Mouse (Mus musculus): ENCODE data around the gene Phf20. TPM values are rescaled to one million over a fixed set of nuclear protein-coding genes. Genes with fewer than 3 reads are reported as not detected.

The Phf20 gene
- total RNA-seq, 4 experiments from 2014 or later = 13.5 to 25.1 (median 19.2) TPM

DNA sequence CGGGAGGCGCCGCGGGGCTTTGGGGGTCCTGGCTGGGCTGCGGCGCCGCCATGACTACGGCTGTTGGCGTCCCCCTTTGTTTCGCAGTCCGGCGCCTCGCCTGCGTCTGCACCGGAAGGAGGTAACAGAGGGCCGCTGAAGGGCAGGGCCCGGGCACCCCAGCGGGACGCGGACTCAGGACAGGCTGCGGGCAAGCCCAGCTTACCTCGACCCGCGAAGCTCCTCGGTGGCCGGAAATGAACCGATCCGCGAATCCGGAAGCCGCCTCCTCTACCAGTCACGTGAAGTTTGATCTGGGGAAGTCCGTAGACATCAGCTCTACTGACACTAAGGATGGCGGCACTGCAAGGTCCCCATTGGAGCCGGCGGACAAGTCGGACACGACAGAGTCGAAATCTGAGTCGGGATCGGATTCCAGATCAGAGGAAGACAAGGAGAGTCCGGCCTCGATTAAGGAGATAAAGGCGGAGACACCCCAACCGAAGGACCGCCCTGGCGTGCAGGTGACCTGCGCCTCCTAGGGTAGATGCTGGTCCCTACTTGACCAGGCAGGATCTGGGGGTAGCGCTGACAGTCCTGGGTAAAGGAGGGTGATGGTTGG, 116.1 kb downstream of the Phf20 start, which contains the start of the genes Cnbd2 and Scand1:
Gene Cnbd2, plus strand, starts transcription at position 3 of the 601 bp plus-strand sequence.
Gene Scand1, minus strand, starts transcription at position 408 of the 601 bp plus-strand sequence.
- DNase-seq (ENCODE audit: low spot score) = peak; percentile 87

DNA sequence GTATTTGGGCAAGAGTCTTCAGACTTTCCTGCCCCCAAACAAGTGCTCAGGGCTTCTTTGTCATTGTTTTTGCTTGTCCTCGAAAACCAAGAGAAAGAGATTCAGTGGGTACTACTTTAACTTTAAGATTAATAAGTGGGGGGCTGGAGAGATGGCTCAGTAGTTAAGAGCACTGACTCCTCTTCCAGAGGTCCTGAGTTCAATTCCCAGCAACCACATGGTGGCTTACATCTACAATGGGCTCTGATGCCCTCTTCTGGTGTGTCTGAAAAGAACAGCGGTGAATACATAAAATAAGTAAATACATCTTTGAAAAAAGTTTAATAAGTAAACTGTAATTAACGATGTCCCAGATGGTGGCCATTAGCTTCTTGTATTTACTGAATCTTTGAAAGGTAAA, 116.9 kb downstream of the Phf20 start:
- no peak for DNase-seq (ENCODE audit: low spot score)

DNA sequence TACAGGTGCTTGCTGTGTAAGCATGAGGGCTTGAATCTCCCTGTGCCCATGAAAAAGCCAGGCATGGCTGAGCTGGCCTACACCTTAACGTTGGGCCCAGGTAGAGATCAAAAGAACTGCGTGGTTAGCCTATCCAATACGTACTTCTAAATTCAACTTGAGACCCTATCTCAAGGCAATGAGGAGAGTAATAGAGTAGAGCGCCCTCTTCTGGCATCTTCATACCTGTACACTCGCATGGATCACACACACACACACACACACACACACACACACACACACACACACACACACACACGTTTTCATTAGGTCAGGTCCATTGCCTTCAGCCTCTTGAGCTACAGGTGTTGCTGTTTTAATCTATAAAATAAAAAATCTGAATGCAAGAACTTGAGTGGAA, 118.5 kb downstream of the Phf20 start:
- DNase-seq (ENCODE audit: low spot score) = no peak

DNA sequence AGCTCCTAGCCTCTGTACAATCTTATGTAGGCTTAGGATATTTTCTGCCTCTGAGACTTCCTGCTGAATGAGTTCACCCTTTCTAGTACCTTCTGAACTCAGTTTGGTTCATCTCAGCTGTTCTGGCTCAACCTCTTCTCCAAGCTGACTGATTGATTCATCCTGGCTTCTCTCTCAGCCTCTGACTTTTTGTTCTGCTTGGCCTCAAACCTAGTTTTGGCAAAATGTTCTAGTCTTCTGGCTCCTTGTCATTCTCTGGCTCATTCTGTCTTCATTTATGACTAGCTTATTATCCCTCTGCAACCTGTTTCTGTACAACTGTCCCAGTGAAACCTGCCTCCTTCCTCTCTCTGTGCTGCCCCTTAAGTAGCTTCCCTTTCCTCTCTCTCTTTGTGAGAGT, 122.2 kb downstream of the Phf20 start:
- DNase-seq (ENCODE audit: low spot score) = peak; percentile 36

DNA sequence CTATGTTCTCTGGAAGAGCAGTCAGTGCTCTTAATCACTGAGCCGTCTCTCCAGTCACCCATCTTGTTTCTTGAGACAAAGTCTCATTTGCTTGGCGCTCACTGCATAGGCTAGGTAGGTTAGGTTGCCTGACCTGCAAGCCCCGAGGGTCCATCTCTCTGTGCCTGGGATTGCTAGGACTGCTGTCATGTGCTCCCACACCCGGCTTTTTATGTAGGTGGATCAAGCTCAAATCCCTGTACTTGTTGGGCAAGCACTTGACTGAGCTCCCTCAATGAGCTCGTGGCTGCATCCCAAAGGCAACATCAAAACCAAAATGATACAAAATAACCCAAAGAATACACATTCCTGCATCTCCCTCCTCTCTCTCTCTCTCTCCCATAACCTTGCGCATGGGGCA, 125.3 kb downstream of the Phf20 start:
- no peak for DNase-seq (ENCODE audit: low spot score)

DNA sequence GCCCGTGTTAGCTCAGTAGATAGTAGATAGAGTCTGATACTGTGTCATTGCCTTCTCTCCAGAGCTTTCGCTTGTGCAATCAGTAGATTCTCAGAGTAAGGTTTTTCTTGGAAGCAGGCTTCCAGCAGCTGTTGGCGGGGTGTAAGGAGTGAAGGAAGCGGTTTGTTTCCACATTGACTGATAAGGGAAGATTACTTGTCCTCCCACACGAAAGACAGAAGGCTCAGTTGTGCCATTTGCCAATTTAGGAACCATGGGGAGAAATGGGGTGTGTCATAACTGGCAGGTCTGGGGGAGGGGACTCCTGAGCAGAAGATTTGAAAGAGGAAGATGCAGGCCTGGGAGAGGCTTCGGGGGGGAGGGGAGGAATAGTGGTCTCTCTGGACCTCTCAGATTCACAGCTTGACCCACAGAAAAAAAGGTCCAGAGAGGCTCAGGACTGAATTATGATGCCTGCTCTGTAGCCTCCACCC, 127.9 kb downstream of the Phf20 start:
- DNase-seq (ENCODE audit: low spot score) = peak; percentile 59

DNA sequence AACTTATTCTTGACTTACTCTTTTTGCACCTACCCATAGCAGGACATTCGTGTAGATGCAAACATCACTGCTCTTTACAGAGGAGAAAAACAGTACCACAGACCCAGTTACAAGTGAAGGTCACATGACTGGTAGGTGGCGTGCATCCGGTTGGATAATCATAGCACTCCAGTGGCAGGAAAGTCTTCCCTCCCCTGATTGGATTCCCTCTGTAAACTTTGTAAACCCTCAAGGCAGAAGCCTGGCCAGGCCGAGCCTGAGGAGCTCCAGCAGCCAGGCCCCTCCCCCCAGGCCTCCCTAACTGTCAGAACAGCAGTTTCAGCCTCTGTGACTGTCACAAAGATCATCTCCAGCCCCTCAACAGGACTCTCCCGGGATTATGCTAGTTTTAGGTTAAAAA, 128.4 kb downstream of the Phf20 start:
- peak; percentile 41 for DNase-seq (ENCODE audit: low spot score)

DNA sequence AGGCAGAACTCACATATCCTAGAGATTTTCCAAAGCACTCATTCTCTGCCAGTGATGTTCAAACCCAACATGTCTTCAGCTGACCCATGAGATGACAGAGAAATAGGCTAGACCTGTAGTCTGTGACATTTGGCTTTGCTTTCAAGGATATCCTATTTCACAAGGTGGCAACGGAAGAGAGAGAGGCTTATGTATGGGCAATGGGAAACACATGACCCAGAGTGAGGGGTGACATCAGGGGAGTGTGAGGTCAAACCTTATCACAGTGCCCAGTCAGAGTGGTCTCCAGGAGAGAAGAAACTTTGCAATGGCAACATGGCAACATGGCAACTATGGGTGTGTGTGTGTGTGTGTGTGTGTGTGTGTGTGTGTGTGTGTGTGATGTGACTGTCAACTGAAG, 134.4 kb downstream of the Phf20 start:
- no peak for DNase-seq (ENCODE audit: low spot score)

DNA sequence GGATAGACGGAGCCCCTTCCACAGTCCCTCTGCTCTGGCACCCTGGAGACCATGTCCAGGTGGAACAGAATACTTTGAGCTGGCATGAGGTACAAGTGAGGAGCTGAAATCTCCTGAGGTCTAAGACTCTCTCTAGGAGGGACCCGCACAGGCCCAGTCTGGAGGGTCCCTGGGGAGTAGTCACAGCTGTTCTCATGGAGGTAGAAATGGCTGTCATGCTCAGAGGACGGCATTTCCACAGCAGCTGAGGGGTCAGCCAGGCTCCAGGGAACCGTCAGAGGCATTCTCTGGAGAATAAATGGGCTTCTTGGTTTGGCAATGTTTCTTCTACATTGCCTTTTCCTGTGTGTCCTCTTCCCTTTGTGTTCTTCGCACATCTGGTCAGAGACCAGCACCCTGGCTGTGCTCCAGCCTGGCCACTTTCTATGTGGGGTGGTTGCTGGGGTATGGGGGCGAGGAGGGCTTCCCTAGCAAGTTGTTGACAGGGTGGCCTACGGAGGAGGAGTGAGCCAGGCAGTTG, 135.2 kb downstream of the Phf20 start:
- DNase-seq (ENCODE audit: low spot score) = no peak

DNA sequence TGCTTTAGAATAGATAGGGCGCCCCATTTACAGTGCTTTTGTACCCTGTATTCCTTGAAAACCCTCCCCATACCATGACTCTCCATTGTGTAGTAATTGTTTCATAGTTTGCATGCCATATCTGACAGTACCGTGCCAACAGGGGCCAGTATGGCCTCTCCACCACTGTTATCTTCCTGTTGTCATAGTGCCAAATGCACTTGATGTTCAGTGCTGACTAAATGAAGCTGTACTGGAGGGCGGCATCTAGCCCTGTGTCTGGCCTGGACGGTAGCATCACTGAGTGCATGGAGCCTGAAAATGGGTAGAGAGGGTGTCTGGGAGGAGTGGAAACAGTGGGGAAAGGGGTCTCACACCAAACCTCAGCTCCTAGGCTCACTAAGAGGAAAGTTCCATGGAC, 143.8 kb downstream of the Phf20 start:
- DNase-seq (ENCODE audit: low spot score) = no peak

DNA sequence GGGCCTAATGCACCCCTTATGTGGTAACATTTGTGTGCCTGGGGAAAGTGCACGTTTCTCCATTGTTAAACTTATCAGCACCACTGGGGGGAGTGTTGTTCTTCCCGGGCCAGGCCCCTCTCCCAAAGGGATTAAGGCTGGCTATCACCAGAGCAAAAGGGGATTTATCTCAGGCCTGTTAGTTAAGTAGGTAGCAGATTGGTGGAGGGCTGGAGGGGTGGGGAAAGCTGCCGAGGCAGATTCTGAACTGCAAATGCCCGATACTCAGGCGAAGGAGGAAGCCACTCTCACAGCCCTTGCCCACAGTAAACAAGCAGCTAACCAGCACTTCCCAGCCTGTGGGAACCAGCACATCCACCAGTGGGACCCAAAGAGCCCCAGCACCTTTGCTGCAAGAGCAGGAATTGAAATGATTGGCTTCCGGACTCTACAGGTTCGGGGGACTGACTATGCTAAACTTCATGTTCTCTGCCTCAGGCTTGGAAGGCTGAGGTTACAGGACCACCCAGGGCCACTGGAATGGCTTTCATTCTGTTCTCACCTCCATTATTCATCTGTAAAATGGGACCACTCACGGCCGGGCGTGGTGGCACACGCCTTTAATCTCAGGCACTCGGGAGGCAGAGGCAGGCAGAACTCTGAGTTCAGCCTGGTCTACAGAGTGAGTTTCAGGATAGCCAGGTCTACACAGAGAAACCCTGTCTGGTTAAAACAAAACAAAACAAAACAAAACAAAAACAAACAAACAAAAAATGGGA, 148.7 kb downstream of the Phf20 start:
- DNase-seq (ENCODE audit: low spot score) = no peak

DNA sequence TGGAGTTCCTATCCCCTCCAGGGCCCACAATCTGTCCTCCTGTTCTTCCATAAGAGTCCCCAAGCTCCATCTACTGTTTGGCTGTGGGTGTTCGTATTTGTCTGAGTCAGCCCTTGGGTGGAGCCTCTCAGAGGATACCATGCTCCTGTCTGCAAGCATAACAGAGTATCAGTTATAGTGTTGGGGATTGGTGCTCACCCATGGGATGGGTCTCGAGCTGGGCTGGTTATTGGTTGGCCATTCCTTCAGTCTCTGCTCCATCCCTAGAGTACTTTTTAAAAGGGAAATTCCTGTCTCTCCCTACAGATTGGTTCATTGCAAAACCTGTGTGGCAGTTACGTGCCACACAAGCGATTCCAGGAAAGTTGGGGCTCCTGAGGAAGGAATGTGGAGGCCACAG, 152.5 kb downstream of the Phf20 start:
- DNase-seq (ENCODE audit: low spot score) = no peak

DNA sequence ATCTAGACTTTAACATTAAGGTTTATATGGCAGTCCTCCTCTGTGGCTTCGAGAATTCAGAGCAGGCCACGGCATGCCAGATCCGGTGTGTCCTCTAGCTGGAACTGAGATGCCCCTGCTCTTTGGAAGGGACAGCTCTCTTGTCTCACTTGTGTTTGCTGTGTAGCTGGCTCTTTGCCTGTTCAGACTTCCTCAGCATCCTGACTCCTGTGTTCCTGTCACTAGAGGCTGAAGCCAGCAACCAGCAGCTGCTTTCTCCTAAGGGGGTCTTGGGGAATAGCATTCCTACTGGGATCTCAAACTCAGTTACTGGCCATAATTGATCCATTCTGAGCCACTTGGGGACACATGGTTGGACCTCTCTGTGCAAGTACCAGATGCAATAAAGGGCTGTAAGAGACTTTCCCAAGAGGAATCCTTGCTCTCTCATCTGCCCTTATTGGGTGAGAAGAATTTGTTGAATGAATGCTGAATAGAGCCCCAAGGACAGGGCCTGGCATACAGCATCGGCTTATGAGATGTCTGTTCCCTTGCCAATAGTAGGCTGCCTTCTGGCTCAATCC, 153.1 kb downstream of the Phf20 start:
- DNase-seq (ENCODE audit: low spot score) = no peak

DNA sequence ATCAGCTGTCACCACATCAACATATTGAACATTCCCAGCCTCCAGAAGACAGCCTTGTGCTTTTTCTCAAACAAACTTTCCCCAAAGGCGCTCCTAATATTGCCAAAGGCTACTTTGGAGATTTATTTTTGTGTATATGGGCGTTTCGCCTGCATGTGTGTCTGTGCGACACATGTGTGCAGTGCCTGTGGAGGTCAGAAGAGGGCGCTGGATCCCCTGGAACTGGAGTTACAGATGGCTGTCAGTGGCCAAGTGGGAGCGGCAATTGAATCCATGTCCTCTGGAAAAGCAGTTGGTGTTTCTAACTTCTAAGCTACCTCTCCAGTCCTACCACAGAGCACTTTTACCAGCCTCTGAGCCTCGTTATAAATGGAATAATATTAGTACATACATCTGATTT, 155.0 kb downstream of the Phf20 start:
- no peak for DNase-seq (ENCODE audit: low spot score)

DNA sequence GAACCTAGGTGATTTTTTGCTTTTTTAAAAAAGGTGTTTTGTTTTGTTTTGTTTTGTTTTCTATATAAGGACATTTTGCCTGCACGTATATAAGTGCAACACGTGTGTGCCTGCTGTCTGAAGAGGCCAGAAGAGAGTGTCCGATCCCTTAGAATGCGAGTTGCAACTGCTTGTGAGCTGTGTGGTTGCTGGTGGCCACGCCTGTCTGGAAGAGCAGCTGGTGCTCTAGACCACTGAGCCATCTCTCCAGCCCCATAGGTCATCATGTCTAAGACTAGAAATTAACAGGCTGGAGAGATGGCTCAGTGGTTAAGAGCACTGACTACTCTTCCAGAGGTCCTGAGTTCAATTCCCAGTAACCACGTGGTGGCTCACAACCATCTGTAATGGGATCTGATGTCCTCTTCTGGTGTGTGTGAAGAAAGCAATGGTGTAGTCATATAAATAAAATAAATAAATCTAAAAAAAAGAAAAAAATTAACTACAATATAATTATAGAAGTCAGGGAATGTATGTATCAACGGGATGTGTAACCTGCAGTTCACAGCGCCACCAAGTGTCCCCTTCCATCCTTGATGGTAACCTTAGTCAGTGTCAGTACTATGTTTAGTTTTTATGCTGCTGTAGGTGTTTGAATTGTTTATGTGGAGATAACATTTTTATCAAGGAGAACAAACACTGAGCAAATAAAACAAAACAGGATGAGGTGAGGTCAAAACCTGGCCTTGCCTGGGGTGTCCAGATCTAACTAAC, 156.3 kb downstream of the Phf20 start:
- DNase-seq (ENCODE audit: low spot score) = no peak

DNA sequence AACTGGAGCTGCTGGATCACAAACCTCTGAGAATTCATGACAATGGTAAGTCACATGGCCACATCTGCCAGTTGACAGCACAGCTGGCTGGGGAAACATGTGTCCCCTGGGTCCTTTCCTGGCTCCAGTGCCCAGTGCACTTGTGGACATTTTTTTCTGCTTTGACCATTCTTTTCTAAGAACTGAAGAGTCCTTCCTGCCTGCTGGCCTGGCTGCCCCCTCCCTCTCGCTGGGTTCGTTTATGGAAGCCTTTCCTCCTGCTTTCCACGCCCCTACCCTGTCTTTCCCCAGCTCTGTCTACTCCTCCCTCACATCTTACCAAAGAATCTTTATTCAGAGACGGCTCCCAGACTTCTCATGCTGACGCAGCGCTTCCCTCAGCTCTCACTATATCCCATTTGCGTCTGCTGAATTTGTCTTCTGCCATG, 157.0 kb downstream of the Phf20 start:
- peak; percentile 26 for DNase-seq (ENCODE audit: low spot score)

DNA sequence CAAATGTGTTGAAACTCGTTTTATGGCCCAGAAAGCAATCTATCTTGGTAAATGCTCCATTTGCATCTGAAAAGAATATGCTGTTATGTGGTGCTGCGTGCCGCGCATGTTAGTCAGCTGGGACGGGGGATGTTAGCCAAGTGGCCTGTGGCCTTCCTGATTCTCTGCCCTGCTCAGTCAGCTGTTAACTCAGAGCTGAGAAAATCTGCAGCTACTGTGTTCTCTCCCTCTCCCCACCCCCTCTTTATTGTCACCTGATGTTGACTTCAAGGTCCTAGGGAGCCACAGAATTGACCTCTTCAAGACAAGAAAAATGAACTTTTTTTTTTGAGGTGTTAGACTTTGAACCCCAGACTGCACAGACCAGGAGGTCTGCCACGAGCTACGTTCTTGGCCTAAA, 159.8 kb downstream of the Phf20 start:
- DNase-seq (ENCODE audit: low spot score) = no peak

Small RNA genes lying within 50 kb of the gene (microRNA-seq; reads per million reads assigned to microRNA genes)
- gene Gm22759 = not detected

Other genes with a start within 250 kb of the Phf20 start
- 1 to 10 TPM; 4.1 to 8.8 (median 6.0) TPM for gene Cep250, start 240.0 kb upstream of the Phf20 start, total RNA-seq (2022)
- gene 6430550D23Rik, start 188.5 kb upstream of the Phf20 start, total RNA-seq (2022) = 1 to 10 TPM in 1 of 4 experiments, under 1 TPM in 3; 0.14 to 2.0 (median 0.53) TPM
- 10 to 100 TPM; 58.2 to 67.2 (median 66.3) TPM for gene Ergic3, start 188.4 kb upstream of the Phf20 start, total RNA-seq (2022)
- not detected for gene Fer1l4, start 143.5 kb upstream of the Phf20 start, total RNA-seq (2022)
- gene Spag4, start 131.3 kb upstream of the Phf20 start, total RNA-seq (2022) = 1 to 10 TPM in 2 of 4 experiments, under 1 TPM in 2; 0.62 to 2.3 (median 1.1) TPM
- gene Cpne1, start 84.5 kb upstream of the Phf20 start, total RNA-seq (2022) = 10 to 100 TPM in 3 of 4 experiments, 1 to 10 TPM in 1; 9.4 to 13.7 (median 11.9) TPM
- gene Rbm12, start 84.5 kb upstream of the Phf20 start, total RNA-seq (2022) = 10 to 100 TPM in 2 of 4 experiments, 1 to 10 TPM in 2; 8.4 to 20.4 (median 13.6) TPM
- 10 to 100 TPM in 2 of 4 experiments, 1 to 10 TPM in 2; 9.4 to 12.1 (median 10.2) TPM for gene Gm28036, start 69.4 kb upstream of the Phf20 start, total RNA-seq (2022)
- 100 to 1,000 TPM; 303 to 403 (median 332) TPM for gene Romo1, start 52.4 kb upstream of the Phf20 start, total RNA-seq (2022)
- gene Nfs1, start 52.3 kb upstream of the Phf20 start, total RNA-seq (2022) = 100 to 1,000 TPM; 104 to 115 (median 107) TPM
- gene Rbm39, start 16.2 kb upstream of the Phf20 start, total RNA-seq (2022) = 100 to 1,000 TPM; 107 to 140 (median 123) TPM
- 1 to 10 TPM in 1 of 4 experiments, under 1 TPM in 3; 0.60 to 1.1 (median 0.81) TPM for gene Cnbd2, start 115.8 kb downstream of the Phf20 start, total RNA-seq (2022)
- gene Scand1, start 116.2 kb downstream of the Phf20 start, total RNA-seq (2022) = 10 to 100 TPM; 73.0 to 84.3 (median 79.6) TPM
- 1 to 10 TPM; 6.5 to 9.4 (median 7.6) TPM for gene Epb41l1, start 224.4 kb downstream of the Phf20 start, total RNA-seq (2022)